Mouse (Mus musculus) kidney, adult 2 months (tissue): ENCODE results near the gene Hs3st1.

ENCODE experiments used
- CTCF ChIP-seq: fragments of 200-500 bp; conservative IDR thresholded peaks from 2 replicates; pipeline ENCODE4 v1.5.1; 2011; ENCODE audit warnings: low read depth, mild to moderate bottlenecking, control low read depth, low read length, moderate library complexity, mixed read lengths; ENCODE audit not compliant: insufficient read depth, insufficient read length
- POLR2A ChIP-seq: fragments of 200-500 bp; IDR thresholded peaks from one replicate; pipeline ENCODE4 v1.6.1; 2011; ENCODE audit warnings: low read depth, low read length, control low read depth

GRCm38 (mm10) chr5:39771680-39772348 is 16.5 kb upstream of the Hs3st1 start:
- TF ChIP-seq POLR2A (no peak), CTCF (no peak)
